Mouse (Mus musculus) cortical plate, adult 2 months (tissue): ENCODE measurements around the gene Cdc26. TPM values are rescaled to one million over a fixed set of nuclear protein-coding genes. Genes with fewer than 3 reads are reported as not detected.
A peak's percentile ranks its signal among the peaks of the same experiment; 100 is the strongest.

Experiments
- H3K27ac ChIP-seq: fragments of 200-500 bp; 2 replicates; pipeline ENCODE4 v1.5.1; 2012; ENCODE audit warnings: low read length, control low read depth, inconsistent platforms; ENCODE audit not compliant: insufficient read depth
- H3K4me1 ChIP-seq: fragments of 200-500 bp; 2 replicates; pipeline ENCODE4 v1.6.1; 2011; ENCODE audit warnings: low read length; ENCODE audit not compliant: control insufficient read depth, insufficient read depth
- H3K4me3 ChIP-seq: fragments of 200-500 bp; 2 replicates; pipeline ENCODE4 v1.5.1; 2011; ENCODE audit warnings: mild to moderate bottlenecking, low read length, control low read depth; ENCODE audit not compliant: insufficient read depth
- CTCF ChIP-seq: fragments of 200-500 bp; IDR thresholded peaks from 2 replicates; pipeline ENCODE4 v1.5.1; 2011; ENCODE audit warnings: mild to moderate bottlenecking, control low read depth, low read length; ENCODE audit not compliant: insufficient read depth; ENCODE audit errors: extremely low read depth
- POLR2A ChIP-seq: fragments of 200-500 bp; IDR thresholded peaks from 2 replicates; pipeline ENCODE4 v1.6.1; 2011; ENCODE audit warnings: mild to moderate bottlenecking, low read length, control low read depth; ENCODE audit not compliant: insufficient read depth; ENCODE audit errors: extremely low read depth
- polyA plus RNA-seq: library from polyadenylated mRNA; depleted of rRNA; stranded (reverse); fragments of >200 nt; gene quantifications from 2 replicates; pipeline ENCODE4 v1.2.3, GENCODE M21; 2012

The Cdc26 gene
- polyA plus RNA-seq, 1 experiment, result 48.3 TPM

GRCm38 (mm10) chr4:62430678-62431077 is 22.2 kb upstream of the Cdc26 start:
- Histone ChIP-seq H3K4me3 (no peak overlapping the region), H3K27ac (no peak overlapping the region), H3K4me1 (no peaks in the 10 kb centered on the region)
- TF ChIP-seq CTCF (no peak), POLR2A (no peak)

GRCm38 (mm10) chr4:62429616-62430015 is 21.2 kb upstream of the Cdc26 start:
- Histone ChIP-seq H3K4me3 (no peak overlapping the region), H3K27ac (no peak overlapping the region), H3K4me1 (no peaks in the 10 kb centered on the region)
- no peak for TF ChIP-seq POLR2A
- no peak for TF ChIP-seq CTCF

GRCm38 (mm10) chr4:62427978-62428758 is 19.7 kb upstream of the Cdc26 start:
- H3K4me3 ChIP-seq, result no peak overlapping the region
- TF ChIP-seq POLR2A, result no peak

GRCm38 (mm10) chr4:62425891-62426290 is 17.4 kb upstream of the Cdc26 start:
- Histone ChIP-seq H3K4me1 (no peaks in the 10 kb centered on the region), H3K4me3 (no peak overlapping the region), H3K27ac (no peak overlapping the region)
- TF ChIP-seq CTCF, result no peak
- TF ChIP-seq POLR2A, result no peak

More at GRCm38 (mm10) chr4:62427978-62428758, 19.7 kb upstream of the Cdc26 start:
- Histone ChIP-seq H3K4me1 (no peaks in the 10 kb centered on the region), H3K27ac (no peak overlapping the region)

GRCm38 (mm10) chr4:62419091-62419490 is 10.6 kb upstream of the Cdc26 start:
- TF ChIP-seq POLR2A, result no peak
- TF ChIP-seq CTCF, result no peak
- no peak overlapping the region for H3K4me3 ChIP-seq
- no peak overlapping the region for H3K27ac ChIP-seq
- H3K4me1 ChIP-seq, result no peaks in the 10 kb centered on the region

GRCm38 (mm10) chr4:62418448-62418847 is 10.0 kb upstream of the Cdc26 start:
- TF ChIP-seq CTCF, result no peak
- TF ChIP-seq POLR2A, result no peak
- Histone ChIP-seq H3K4me3 (no peak overlapping the region), H3K27ac (no peak overlapping the region), H3K4me1 (no peaks in the 10 kb centered on the region)

GRCm38 (mm10) chr4:62411606-62412005 is 3.2 kb upstream of the Cdc26 start:
- Histone ChIP-seq H3K4me3 (no peak overlapping the region), H3K4me1 (no peaks in the 10 kb centered on the region; the same call in 1 of the 2 replicates), H3K27ac (no peak overlapping the region)
- no peak for TF ChIP-seq POLR2A
- no peak for TF ChIP-seq CTCF

- no peak overlapping the region for H3K27ac ChIP-seq
- TF ChIP-seq POLR2A (no peak), CTCF (no peak)
- no peak overlapping the region for H3K4me3 ChIP-seq
- no peaks in the 10 kb centered on the region; the same call in 1 of the 2 replicates for H3K4me1 ChIP-seq
Measured at GRCm38 (mm10) chr4:62410325-62410724, 1.9 kb upstream of the Cdc26 start.

- H3K4me3 ChIP-seq, result no peak overlapping the region; the same call in 1 of the 2 replicates
- H3K27ac ChIP-seq, result no peak overlapping the region
- H3K4me1 ChIP-seq, result no peaks in the 10 kb centered on the region; the same call in 1 of the 2 replicates
- no peak for TF ChIP-seq POLR2A
- TF ChIP-seq CTCF, result no peak
Measured at GRCm38 (mm10) chr4:62409615-62410014, 1.2 kb upstream of the Cdc26 start.

- TF ChIP-seq CTCF (peak; percentile 35), POLR2A (no peak)
- Histone ChIP-seq H3K27ac (peak overlapping the region; percentile 4; the same call in 1 of the 2 replicates), H3K4me3 (peak overlapping the region; percentile 75), H3K4me1 (no peaks in the 10 kb centered on the region; the same call in 1 of the 2 replicates)
Measured at GRCm38 (mm10) chr4:62407730-62408582, 486 bp downstream of the Cdc26 start.
